Mouse (Mus musculus): ENCODE results near the gene Pramel7.

DNA sequence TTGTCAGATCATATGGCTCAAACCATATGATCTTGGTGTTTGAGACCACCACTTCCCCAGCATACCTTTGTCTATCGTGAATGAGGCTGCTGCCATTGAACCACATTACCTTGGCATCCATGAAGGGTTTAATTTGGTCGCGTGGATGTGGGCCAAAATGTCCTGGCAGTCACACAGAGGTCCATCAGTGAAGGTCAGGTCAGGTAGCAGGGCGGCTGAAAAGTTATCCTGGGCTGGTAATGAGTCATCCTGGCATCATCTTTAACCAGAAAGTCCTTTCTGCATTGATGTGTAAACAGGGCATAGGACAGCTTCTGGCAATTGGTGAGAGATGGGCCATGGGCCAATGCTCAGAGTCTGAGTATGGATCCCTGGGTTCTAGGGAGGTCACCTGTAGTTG, 23.8 kb upstream of the Pramel7 start:
- TF ChIP-seq EP300 (IDR thresholded peaks at IDR 0.05) (no peak), CTCF (IDR thresholded peaks at IDR 0.05) (no peak)
